Mouse (Mus musculus): ENCODE data around the gene Map3k14. TPM values are rescaled to one million over a fixed set of nuclear protein-coding genes. Genes with fewer than 3 reads are reported as not detected.
A peak's percentile ranks its signal among the peaks of the same experiment; 100 is the strongest.
"Not testable (repeated sequence)": the region's sequence is repeated elsewhere in the genome, so short reads cannot be mapped to it uniquely, and the experiment has no call there.

Gene Map3k14
- total RNA-seq, 4 experiments from 2014 or later, result 4.6 to 5.5 (median 4.8) TPM

DNA sequence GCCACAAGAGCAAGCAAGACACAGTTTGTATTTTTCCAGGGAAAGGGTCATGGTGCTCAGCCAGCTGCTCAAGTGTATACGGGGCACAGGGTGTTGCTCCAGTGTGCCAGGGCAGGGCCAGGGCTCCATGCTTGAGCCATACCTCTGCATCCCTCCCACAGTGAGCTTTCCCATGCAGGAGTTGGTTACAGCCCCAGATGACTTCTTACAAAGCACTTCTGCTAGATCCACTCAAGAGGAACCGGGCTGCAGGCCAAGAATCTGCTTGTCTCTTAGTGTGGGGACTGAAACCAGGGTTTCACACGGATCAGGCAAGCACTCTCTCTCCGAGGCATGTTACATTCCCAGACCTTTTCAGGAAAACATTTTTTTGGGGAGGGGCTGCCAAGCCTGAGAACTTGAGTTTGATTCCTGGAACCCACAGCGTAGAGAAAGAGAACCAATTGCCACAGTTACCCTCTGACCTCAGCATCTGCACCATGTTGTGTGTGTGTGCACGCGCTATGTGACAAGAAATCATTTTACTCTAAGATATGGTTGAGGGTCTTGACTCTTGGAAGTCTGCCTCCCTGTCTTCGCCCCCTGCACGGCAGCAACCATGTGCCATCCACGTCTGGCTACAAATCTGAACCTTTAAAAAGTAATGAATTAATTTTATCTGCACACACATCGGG, 19.6 kb downstream of the Map3k14 start:
- peak; percentile 65 to 76 for DNase-seq (ENCODE audit: low spot score in 2 of 2)

DNA sequence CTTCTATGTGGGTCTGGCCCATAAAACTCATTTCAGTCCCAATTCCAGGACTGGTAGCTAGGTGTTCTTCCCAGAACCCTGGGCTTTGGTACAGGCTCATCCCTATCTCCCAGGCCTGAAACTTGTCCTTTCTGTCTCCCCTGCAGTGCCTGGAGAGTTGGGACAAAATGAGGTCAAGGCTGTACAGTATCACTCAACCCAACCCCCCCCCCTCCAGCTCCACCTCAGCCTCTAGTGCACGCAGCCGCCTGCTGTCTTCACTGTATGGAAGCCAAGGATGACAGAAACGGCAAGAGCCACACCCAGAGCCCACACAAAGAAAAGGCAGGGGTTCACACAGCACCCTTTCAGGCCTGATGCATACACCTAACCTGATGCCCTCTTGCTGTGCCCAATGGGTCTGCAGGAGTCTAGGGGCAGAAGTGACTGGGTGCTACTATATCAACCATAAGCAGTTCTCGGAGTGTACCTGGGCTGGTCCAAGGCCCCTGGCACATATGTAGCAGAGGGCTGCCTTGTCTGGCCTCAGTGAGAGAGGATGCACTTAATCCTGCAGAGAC, 20.5 kb downstream of the Map3k14 start:
- DNase-seq (ENCODE audit: low spot score in 2 of 2), result no peak

DNA sequence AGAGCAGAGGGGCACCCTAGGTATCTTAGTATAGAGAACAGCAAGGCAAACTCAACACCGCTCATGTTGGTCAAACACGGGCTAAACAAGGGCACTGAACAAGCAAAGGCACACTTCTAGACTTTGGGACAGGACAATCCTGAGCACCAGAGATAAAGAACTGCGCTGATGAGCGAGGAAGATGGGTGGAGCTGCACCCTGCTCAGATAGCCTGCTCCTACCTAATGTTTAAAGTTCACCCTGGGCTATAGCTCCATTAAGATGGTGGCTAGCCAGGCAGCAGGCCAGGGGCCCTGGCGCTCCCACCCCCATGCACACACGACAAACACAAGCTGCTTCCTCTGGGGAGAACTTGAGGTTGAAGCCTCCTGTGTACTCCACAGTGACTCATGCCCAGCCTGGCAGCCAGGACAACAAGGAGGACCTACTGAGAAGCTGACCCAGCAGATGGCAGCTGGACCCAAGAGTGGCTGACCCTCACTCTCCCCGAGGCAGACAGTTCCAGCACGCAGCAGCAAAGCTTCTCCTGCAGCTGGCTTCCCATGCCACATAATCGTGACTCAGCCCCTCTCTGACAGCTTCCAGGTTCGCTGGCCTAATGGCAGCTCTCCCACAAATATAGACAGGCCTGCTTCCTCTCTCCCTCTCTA, 21.1 kb downstream of the Map3k14 start:
- DNase-seq (ENCODE audit: low spot score in 2 of 2), result peak in 1 of 2 experiments; percentile 47

DNA sequence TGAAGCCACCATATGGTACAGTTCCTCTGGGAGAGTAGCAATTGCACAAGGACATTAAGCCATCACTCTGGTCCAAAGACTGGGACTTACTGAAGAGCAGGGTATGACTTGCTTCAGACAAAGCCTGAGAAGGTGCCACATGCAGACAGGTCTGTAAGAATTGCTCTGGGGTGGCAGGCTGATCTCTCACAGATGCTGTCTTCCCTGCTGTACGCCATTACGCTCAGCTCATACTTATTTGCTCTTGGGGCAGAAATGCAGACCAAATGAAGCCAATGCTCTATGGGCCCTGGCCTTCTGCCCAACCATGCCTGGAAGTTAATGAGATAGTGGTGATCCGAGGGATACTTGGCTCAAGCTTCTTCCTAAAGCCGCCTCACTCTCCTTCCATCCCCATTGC, 22.4 kb downstream of the Map3k14 start:
- DNase-seq (ENCODE audit: low spot score in 2 of 2), result no peak

DNA sequence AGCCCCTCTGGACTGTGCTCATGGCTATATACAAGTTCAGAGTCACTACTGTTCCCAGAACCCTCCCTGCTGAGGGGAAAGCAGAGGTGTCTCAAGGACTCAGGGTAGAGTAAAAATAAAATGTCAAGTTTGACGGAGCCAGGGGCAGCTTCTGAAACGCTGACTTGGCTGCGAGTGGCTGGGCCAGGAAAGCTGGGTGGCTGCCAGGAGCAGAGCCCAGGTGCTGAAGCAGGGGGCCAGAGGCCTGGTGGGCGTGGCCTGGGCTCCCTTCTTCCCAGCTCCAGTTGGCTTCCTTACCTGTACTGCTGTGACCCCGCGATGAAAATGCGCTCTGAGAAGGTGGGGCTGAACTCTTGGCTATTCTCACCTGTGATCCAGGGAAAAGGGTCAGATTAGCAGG, 26.5 kb downstream of the Map3k14 start:
- no peak for DNase-seq (ENCODE audit: low spot score in 2 of 2)

DNA sequence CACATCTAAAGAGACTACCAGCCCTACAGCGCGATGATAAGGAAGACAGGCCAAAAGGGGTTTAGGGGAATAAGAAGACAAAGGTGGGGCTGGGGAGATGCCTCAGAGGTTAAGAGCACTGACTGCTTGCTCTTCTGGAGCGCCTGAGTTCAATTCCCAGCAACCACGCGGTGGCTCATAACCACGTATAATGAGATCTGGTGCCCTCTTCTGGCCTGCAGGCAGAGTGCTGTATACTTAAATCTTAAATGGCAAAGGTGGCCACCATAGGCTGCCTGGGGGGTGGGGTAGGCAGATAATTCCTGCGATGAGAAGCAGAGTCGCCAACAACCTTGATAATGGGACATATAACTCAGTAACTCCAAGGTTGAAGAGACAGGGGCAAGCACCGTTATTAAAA, 29.5 kb downstream of the Map3k14 start:
- no peak for DNase-seq (ENCODE audit: low spot score in 2 of 2)

DNA sequence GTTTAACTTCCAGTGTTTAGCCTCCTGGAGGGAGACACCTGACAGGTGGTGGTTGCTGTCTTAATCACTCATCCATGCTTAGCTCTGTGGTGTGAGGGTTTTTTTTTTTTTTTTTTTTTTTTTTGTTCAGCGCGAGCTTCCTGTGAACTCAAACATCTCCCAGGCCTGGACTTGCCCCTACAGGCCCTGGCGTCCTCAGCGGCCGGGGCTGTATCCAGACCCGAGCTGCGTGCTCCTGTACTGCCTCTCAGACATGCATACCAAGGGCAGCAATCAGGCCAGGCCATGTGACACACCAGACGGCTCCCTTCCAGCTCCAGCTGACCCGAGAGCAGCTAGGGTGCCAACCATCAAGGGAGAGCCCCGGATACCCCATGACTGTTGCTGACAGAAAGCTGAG, 30.4 kb downstream of the Map3k14 start:
- no peak for DNase-seq (ENCODE audit: low spot score in 2 of 2)

DNA sequence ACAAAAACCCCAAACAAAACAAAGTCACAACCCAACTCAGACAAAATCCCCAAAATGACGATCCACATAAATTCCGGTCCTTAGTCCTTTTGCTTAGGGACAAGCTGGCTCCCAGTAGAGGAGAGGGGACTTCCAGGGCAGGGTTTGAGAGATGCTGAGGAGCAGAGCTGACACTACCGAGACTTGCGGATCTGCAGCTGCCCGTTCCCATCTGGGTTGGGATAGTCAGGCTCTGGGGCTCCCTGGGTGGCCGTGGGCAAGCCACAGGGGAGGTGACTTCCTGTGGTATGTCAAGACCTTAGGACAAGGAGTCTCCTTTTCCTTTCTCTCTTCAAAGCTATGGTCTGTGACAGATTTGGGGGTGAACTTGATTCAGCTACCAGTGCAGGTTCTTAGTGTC, 30.8 kb downstream of the Map3k14 start:
- no peak for DNase-seq (ENCODE audit: low spot score in 2 of 2)

DNA sequence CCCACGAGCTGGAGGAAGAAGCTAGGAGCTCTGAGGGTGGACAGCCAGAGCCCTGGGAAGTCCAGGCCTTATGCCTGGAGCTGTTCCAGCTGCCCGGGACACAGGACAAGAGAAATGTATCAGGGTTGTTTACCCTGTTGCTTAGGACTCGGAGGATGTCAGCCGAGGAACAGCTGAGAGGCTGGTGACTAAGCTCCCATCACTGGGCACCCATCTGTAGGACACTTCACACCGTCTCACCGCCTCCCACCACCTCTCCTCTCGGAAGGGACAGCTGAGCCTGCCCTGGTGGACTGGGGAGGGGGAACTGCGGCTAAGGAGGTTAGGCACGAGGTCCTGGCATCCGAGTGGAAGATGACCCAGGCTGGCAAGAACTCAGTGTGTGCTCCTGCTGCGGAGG, 31.6 kb downstream of the Map3k14 start:
- DNase-seq (ENCODE audit: low spot score in 2 of 2), result no peak

DNA sequence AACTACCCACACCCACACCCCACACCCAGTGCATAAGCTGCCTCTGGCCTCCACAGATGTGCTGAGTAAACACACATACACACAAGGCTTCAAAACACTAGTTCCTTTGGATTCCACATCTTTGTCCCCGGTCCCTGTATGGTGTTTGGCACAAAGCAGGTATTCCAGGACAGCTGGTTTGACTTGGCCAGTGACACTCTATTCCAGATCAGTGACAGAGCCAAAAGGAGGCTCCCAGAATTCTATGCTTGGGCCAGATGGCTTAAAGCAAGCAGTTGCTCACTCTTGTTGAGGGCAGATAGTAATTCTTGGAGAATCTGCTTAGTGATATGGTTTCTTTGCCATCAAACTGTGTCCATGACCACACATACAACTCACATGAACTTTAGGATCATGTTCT, 32.8 kb downstream of the Map3k14 start:
- DNase-seq (ENCODE audit: low spot score in 2 of 2), result no peak

DNA sequence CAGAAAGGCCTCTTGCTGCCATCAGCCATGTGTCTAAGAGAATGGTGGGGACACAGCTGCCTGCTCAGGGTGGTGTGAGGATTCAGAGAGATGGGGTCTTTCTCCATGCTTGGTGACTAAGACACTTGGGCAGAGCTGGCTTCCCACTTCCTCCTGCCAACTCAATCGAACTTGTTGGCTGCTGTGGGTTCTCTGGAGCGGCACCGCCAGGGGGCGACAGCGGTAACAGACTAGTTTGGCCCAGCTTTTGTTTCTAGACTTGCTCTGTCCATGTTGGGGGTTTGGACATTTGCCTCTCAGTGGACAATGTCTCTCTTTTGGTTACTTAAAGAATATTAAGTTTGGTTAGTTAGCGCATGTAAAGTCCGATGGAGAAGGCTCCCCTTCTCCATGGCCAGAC, 34.3 kb downstream of the Map3k14 start:
- DNase-seq (ENCODE audit: low spot score in 2 of 2), result peak; percentile 64 to 85

DNA sequence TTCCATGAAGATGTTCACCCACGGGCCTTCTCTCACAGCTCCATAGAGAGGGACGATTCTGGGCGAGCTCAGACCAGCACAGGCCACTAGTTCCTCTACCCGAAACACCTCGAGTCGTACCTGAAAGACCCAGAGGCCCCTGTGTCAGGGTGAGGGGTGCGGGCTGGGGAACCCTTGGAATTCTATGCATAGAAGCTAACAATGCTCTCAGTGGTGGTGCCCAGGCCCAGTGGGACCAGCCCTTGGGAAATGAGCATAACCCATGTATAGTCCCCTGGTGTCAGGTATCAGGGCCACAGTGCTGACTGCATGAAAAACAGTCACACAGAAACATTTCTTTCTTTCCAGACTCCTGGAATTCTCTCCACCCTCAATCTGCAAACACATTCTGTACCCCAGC, 35.9 kb downstream of the Map3k14 start:
- no peak for DNase-seq (ENCODE audit: low spot score in 2 of 2)

DNA sequence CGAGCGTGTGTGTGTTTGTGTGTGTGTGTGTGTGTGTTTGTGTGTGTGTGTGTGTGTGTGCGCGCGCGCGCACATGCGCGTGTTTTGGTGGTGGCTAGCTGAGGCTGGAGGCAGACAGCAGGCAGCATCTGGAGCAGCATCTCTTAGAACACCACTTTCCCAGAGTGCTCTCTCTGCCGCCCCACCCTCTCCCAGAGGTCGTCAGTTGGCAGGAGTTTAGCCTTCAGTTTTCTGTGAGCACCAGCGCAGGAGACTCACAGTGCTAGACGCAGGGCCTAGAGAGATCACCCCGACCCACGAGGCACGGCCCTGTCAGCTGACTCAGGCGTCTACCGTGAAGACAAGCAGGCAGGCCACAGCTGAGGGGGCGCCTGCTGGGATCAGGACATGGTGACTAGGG, 36.6 kb downstream of the Map3k14 start:
- DNase-seq (ENCODE audit: low spot score in 2 of 2), result no peak

DNA sequence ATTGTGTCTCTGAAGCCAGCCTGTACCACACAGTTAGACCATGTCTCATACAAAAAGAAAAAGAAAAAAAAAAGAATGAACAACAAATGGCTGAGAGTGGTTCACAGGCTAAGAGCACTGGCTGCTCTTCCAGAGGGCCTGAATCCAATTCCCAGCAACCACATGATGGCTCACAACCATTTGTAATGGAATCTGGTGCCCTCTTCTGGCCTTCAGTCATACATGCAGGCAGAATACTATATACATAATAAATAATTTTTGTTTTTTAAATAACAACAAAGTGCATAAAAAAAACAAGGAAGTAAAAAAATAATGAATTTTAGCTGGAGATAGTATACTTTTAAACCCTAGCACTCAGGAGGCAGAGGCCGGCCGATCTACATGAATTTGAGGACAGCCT, 37.7 kb downstream of the Map3k14 start:
- DNase-seq (ENCODE audit: low spot score in 2 of 2), result no peak

DNA sequence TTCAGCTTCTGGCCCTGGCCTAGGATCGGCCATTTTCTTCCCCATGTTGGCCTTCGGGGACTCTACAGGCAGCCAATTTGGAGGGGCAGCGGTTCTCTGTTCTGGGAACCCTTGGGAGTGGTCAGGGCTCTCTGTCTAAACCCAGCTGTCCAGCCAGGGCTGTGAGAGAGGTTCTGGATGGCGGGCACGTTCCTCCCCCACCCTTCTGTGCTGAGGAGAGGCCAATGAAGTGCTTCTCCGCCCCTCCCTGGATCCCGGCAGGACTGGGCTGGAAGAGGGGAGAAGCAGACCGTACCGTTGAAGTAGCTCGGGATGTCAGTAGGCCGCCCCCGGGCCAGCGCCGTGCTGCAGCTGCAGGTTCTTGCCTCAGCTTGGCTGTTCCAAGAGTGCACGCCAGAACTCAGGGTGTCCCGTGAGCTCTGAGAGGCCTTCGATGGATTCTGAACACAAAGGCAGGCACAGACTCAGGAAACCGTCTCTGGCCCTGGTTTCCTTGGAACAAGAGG, 43.3 kb downstream of the Map3k14 start:
- no peak for DNase-seq (ENCODE audit: low spot score in 2 of 2)

DNA sequence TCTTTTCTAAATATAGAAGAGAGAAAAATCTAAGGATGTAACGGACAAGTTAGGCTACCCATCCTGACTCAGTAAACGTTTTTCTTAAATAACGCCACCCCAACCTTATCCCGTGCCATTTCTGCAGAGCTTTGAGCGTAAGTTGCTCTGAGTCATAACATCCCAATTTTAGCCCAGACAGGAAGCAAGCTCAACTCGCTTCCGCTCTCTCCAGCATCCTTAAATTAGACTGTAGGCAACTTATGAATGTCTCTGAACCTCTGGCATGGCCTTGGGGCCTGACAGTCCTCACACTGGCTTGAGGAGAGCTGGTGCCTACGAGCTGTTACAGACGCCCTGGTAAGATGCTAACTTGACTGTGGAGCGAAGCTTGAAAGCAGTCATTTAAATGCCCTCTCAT, 43.8 kb downstream of the Map3k14 start:
- DNase-seq (ENCODE audit: low spot score in 2 of 2), result no peak

DNA sequence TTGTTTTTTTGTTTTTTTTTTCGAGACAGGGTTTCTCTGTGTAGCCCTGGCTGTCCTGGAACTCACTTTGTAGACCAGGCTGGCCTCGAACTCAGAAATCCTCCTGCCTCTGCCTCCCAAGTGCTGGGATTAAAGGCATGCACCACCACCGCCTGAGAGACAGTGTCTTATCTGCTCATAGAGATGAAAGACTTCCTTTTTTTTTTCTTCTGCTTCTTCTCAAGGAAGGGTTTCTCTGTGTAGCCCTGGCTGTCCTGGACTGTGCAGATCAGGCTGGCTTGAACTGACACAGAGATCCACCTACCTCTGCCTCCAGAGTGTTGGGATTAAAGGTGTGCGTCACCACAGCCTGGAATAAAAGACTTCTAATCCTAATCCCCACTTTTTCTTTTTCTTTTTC, 44.6 kb downstream of the Map3k14 start:
- DNase-seq (ENCODE audit: low spot score in 2 of 2), result not testable (repeated sequence)

DNA sequence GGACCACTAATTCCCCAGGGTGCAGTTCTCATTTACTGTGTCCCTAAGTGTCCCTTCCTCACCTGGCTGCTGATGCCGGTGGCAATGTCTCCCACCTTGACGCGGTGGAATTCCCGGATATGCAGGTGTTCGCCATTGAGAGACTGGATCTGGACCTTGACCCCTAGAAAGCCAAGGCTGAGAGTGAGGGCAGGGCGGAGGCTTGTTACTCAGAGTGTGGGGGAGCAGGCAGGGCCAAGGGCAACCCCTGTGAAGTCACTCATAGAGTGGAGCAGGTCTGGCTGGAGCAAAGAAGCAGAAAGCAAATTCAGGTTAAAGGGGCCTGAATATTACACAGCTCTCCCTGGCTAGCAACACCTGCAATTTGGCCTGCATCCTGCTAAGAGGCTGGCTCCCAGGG, 45.8 kb downstream of the Map3k14 start:
- no peak for DNase-seq (ENCODE audit: low spot score in 2 of 2)

DNA sequence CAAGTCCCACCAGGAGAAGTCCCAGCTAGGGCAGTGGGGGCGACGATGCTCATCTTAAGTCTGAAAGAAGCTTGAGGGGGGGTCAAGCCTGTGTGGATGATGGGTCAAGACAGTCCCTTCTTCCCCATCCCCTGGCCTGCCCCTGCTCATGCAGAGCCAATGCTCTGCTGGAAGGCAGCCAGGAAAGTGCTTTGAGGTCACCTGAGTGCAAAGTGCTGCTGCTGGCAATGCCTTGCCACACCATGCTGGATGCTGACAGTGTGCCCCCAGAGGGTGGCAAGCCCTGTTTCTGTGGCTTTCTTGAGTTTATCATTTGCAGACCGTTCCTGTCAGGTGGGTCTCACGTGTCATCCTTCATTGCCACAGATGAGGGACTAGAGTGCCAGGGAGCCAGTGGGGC, 47.3 kb downstream of the Map3k14 start:
- DNase-seq (ENCODE audit: low spot score in 2 of 2), result no peak

DNA sequence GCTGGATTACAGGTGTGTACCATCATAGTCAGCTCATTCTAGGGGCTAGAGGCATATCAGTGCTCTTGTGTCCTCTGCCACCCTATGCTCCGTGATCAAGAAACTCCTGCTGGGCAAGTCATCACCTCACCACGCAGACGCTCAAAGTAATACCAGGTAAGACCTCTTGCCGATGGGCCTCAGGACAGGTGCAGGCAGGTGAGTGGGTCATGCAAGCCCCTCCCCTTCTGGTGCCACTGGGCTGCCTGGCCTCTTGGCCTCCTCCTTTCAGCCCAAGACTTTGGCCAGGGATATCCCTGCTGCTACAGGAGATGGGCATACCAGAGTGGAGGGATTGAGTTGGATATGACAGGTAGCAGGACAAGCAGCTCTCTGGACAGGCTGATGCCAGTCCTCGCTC, 48.0 kb downstream of the Map3k14 start:
- no peak for DNase-seq (ENCODE audit: low spot score in 2 of 2)

DNA sequence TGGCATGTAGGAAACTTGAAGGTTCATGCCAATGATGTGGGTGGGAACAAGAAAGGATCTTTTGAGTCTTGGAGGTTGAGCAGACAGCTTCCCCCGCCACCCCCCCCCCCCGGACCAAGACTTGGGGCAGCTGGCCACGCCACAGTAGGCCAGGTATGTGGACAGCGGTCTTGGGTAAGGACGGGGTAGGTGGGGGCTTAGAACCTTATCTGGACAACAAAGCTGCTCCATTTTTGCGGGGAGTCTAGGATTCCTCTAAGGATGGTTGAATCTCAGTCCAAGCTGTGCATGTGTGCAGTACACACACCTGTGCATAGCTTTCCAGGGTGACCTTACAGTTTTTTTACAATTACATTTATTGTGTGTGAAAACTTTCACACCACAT, 48.8 kb downstream of the Map3k14 start:
- DNase-seq (ENCODE audit: low spot score in 2 of 2), result no peak

DNA sequence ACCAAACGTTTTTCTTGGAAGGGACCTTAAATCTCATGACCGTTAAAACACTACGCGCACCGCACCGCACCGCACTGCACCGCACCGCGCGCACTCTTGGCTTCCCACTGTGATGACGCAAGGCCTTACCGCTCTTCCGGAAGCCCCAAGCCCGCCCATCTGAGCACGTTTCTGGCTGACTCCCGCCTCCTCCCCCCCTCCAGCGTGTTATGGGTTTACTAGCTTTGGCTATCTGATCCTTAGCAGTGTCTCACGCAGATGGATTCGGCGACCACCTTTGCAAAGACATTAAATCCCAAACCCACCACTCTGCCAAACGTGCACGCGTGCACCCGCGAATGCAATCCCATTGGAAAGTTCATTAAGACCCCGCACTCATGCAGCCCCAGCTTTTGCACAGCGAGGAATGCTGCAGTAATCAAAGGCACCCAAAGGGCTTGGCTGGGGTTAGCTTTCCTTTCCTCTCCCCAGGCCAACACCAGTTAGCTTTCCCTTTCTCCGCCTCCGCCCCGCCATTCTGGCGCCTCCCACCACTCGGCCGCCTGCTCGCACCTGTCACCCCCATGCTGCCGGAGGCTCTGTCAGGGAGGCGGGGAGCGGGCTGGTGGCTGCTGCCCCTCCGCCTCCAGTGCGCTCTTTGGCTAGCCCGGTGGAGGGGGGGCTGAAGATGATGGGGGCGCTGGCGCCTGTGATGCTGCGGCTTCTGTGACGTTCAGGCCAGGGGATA, 49.3 kb downstream of the Map3k14 start, which contains the start of gene Spata32:
Spata32 (minus strand) TSS at position 643 of the 727 bp plus-strand sequence.
- DNase-seq (ENCODE audit: low spot score in 2 of 2), result peak; percentile 44 to 59
